Mouse (Mus musculus) stomach, postnatal 0 days (tissue): ENCODE results near the gene Emc7.

Source experiments
- CTCF ChIP-seq: IDR thresholded peaks from 2 replicates; pipeline ENCODE4 v1.5.1; 2016; ENCODE audit warnings: antibody characterized with exemption, low read depth, mild to moderate bottlenecking, moderate library complexity
- EP300 ChIP-seq: optimal IDR thresholded peaks from 2 replicates; pipeline ENCODE3; 2016; ENCODE audit warnings: antibody characterized with exemption

GRCm38 (mm10) chr2:112484886-112485285 lies 30.1 kb downstream of the Emc7 start:
- TF ChIP-seq CTCF (no peak), EP300 (no peak)
